Mouse (Mus musculus): ENCODE measurements around the gene Mknk2.

The Mknk2 gene

DNA sequence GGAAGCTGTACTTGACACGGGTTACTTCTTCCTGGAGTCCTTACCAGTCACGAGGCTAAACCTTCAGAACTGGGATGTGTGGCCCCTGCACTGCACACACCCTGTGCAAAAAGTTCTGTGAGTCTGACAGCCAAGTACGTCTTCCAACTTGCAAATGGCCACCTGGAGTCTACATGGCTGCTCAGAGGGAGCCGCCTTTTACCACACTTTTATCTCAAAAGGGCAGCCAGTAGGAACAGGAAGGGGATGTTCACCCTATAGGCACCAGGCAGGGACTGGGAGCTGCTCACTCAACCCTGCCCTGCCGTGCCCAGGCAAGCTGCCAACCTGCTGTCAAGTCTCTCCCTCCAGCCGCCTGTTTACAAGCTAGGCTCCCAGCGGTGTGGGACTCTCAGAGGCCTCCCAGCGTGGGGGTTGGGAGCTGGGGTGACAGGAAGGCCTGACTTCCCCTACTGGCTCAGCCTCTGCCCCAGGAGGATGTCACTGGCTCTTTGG lies at the start of gene Mknk2:
TSS of gene Mknk2 (minus strand) at position 171 of the 495 bp plus-strand sequence.
- DNase-seq (ENCODE audit: low read depth, low spot score), result no peak

DNA sequence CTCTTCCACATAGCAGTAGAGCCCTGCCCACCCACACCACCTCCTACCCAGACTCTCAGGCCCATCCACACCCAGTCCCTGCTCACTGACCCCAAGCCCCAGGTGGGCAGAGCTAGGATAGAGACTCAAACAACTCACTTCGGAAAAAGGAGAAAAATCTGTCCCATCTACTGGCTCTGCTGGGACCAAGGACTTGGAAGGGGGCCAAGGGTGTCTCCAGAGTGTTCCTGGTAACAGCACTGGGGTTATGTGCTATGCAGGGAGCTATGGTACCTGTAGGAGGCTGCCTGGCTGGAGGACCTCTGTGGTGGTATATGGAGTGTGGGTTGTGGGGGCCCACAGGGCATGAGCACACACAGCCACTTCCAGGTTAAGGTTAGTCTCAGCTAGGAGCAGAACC lies 39.4 kb upstream of the Mknk2 start:
- DNase-seq (ENCODE audit: low read depth, low spot score), result no peak

DNA sequence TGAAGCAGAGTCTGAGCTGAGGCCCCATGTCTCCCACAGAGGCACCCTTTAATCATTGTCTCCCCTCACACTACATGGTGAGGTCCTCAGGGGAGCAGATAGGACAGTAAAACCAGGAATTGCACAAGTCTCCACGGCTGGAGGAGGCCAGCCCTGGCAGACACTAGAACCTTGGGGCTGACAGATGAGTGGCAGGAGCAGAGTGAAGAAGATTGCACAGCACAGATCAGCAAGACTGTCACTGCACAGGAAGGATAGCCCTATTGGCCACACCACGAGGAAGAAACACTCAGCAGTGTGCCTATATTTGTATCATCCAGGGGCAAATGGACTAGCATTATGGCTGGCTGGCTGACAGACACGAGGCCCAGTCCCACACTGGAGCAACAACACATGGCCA lies 32.9 kb upstream of the Mknk2 start:
- no peak for DNase-seq (ENCODE audit: low read depth, low spot score)

DNA sequence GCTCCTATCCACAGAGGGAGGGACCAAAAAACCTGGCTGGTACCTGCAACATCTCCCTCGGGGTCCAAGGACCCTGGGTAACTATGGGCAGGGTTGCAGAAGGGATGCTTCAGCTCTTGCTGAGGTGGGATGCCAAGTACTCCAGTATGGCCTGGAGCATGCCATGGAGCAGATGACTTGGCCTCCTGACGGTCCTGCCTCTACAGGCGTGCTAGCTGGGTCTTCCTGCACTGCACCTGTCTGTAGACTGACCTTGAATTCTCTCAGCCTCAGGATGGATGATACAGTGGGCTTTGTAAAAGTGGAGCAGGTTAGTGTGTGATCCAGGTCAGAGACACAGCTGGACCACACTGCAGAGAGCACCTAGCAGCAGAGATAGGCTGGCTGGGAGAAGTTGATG lies 27.6 kb upstream of the Mknk2 start:
- no peak for DNase-seq (ENCODE audit: low read depth, low spot score)

DNA sequence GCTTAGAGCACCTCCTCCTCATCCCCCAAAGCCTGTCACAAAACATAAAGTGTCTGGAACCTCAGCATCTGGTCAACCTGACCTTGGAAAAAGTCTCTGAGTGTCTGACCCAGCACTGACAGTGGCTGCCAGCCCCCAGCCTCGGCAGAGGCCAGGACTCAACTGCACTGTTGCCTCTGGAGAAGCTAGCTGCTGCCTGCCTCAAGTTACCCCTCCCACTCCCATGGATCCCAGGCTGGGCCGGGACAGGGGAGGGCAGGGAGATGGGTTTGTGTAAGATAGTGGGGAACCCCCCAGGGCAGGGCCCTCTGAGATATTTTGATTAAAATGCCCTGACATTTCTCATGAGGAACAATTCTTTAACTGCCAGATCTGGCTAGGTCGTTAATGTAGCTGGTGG lies 27.1 kb upstream of the Mknk2 start:
- no peak for DNase-seq (ENCODE audit: low read depth, low spot score)

DNA sequence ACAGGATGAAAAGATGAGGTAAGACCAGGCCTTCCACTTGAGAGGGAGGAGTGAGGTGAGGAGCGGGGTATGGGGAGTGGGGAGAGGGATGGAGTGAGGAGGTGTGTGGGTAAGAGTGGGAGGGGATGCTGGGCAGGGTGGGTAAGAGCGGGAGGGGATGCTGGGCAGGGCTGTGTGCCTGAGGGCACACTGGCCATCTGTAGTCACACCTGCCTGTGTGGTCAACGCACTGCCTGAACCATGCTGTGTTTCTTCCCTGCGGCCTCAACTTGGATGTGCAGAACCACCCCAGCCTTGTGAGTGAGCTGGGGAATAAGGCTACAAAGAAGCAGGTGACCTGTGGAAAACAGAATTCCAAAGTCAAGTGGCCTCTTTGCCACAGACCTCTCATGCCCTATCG lies 26.5 kb upstream of the Mknk2 start:
- no peak for DNase-seq (ENCODE audit: low read depth, low spot score)

DNA sequence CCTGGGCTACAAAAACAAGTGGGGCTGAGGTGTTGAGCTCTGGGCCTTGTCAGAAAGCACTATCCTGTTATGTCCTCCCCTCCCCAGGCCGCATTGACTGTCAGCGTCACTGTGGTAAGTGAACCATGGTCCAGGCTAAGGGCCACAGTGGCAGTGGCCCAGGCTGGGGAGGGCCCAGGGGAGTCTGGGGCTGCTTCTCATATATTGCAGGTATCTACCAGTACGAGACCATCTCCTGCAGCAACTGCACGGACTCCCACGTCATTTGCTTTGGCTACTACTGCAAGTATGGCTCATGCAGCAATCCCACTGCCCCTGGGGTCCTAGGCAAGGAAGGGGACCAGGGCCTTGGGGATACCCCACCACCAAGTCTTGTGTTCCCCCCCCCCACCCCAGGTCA lies 25.7 kb upstream of the Mknk2 start:
- DNase-seq (ENCODE audit: low read depth, low spot score), result no peak

DNA sequence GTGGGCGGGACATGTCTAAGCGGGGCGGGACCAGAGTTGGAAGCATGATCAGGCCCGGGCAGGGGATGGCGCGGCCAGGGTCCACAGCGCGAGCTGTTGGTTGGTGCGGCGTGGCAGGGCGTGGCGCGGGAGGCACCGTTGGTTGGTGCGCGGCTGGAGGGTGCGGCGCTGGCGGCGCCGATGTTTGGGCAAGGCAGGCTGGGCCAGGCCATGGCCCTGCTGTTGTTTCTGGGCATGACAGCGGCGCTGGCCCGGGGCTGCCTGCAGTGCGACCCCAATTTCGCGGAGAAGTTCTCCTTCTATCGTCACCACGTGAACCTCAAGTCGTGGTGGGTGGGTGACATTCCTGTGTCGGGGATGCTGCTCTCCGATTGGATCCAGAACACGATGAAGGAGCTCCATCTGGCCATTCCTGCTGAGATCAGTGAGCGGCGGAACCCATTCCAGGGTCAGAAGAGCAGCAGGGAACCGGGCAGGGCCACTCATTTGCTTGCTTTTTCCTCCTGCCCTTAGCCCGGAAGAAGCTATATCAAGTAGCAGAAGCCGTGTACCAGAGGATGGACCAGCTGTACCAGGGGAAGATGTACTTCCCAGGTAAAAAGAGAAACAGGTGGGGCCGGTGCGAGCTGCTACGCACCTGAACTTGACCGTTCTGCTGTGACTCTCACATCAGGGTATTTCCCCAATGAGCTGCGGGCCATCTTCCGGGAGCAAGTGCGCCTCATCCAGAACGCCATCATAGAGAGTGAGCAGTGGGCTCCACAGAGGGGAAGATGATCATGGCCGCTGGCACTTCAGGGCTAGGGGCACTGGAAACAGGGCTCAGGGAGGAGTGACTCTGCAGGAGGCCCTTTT lies 24.9 kb upstream of the Mknk2 start:
- peak; percentile 71 for DNase-seq (ENCODE audit: low read depth, low spot score)

DNA sequence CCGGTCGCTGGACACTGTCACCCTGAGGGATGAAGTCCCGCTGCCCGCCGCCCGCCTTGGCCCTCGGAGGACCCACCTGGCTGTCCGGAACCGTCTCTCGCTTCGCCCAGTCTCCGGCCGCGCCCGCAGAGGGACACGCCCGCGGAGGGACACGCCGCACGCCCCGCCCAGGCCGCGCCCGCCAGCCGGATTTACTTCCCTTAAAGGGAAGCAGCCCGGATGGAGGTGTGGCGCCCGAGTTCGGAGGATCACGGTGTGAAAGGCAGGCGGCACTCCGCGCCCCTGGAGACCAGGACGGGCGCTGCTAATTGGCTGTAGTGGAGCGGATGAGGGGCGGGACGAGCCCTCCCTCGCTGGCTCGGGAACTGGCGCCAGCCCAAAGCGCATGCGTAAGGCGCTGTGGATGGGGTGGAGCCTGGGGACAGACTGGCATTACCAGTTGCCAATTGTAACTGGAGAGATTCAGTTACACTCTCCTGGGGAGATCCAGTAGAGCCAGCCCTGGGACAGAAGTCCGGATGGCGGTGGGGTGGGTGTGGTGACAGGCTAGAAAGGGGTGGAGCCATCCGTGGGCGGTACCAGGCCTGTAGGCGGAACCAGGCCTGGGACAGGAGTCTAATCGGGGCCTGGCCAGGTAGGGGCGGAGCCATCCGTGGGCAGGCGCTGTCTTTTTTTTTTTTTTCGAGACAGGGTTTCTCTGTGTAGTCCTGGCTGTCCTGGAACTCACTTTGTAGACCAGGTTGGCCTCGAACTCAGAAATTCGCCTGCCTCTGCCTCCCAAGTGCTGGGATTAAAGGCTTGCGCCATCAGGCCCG lies 24.0 kb upstream of the Mknk2 start, which contains the start of the genes Mob3a and Izumo4:
TSS of gene Mob3a (minus strand) at position 257 of the 815 bp plus-strand sequence.
TSS of gene Izumo4 (plus strand) at position 464 of the 815 bp plus-strand sequence.
- DNase-seq (ENCODE audit: low read depth, low spot score), result peak; percentile 97

DNA sequence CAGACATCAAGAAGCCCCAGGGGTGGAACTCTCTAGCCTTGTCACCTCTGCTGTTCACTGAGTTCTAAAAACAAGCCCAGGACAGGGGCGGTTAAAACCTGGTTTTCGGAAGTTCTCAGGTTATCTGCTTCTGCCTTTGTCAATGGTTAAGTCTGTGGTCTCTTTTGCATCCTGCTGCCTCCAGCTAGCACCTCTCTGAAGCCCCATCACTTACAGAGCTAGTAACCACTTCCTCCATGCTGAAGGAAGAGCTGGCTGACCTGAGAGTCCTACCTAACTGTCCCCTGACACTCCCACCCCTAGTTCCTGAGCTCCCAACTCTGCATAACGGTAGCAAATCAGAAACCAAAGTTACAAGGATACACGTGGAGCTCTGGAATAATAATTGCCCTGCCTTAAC lies 22.8 kb upstream of the Mknk2 start:
- DNase-seq (ENCODE audit: low read depth, low spot score), result no peak

DNA sequence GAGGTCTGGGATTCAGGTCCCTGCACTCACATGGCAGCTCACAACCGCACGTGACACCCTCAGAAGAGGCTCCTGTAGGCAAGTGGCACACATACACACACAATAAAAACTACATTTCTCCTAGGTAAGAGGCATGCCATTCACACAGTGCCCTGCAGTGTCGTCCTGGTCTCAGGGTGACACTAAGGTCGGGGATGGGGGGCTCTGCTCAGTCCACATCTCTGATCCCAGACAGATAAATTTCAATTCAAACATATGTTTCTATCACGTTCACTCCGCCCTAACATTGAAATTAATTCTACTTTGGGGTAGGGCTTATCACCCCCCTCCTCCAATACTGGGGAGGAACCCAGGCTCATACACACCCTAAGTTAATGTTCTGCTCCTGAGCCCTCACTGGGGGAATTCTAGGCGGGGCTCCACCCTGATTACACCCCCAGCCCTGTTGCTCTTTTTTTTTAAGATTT lies 22.2 kb upstream of the Mknk2 start:
- no peak for DNase-seq (ENCODE audit: low read depth, low spot score)

DNA sequence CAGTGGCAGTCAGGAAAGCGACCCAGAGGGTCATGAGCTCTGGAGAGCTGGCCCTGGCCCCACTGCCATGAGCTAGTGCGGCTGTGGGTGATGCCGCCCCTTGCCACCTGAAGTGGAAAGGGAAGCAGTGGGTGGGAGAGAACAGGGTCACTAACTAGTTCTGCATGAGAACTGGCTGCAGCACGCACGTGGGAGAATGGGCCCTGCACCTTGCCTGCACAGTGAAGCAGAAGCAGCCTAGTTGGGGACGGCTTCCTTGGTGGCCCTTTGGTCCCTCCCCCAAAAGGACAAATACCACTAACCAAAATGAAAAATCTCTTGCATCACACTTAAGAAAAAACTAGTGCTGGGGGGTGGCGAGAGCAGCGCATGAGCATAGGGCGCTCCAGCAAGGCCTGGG lies 20.7 kb upstream of the Mknk2 start:
- DNase-seq (ENCODE audit: low read depth, low spot score), result no peak

DNA sequence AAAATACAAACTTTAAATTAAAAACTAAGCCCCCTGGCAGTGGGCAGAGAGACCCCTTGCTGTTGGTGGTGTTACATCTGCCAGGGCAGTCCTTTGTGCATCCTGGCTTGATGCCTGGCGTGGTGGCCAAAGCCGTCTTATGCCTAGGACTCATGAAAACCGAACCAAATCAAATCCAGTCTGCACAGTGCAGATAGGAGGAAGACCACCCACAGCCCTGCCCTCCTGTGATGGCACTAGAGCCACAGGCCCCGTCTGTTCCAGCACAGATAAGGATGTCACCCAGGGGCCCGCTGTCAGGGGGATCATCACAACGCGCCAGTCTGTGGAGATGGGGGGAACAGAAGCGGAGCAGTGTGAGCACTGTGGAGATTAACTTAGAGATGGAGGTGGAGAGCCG lies 19.9 kb upstream of the Mknk2 start:
- no peak for DNase-seq (ENCODE audit: low read depth, low spot score)

DNA sequence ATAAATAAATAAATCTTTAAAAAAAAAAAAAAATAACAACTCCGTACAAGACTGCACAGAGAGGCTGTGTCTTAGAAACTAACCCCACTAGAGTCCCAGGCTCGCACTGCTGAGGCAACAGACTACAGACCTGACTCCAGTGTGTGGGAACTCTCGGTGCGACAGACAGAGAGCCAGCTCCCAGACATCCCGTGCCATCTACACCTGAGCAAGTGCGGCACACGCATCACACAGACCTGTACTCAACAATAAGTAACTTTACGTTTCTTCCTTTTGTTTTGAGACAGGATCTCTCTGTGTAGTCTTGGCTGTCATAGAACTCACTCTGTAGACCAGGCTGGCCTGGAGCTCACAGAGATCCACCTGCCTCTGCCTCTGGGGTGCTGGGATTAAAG lies 19.5 kb upstream of the Mknk2 start:
- DNase-seq (ENCODE audit: low read depth, low spot score), result no peak

DNA sequence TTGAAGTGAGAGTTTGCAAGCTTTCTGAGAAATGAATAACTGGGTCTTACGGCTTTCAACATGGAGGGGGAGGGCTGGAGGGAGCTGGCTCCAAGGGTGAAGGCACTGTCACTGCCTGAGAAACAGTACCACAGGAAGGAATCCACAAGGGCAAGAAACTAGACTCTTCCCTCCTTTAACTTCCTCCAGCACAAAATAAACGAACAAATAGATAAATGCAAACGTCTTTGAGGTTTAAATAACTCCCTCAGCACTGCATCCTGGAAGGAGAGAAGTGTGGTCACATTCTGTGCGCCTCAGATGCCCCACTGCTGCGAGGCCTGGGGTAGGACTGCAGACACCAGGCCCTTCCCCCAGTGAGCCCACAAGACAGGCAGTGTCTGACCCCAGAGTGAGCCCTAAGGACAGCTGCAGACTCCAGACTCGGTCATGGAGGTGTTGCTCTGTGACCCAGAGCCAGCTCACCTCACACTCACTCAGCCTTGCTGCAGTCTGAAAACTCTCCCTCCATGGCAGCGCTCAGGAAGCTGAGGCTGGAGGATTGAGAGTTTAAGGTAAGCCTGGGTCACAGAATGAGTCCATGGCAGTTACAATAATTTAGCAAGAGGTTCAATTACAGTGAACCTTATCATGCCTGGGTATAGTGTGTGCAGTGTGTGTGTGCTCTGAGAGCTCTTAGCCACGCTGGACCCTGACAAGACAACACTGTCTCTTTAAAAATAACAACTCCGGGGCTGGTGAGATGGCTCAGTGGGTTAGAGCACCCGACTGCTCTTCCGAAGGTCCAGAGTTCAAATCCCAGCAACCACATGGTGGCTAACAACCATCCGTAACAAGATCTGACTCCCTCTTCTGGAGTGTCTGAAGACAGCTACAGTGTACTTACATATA lies 18.8 kb upstream of the Mknk2 start:
- no peak for DNase-seq (ENCODE audit: low read depth, low spot score)

DNA sequence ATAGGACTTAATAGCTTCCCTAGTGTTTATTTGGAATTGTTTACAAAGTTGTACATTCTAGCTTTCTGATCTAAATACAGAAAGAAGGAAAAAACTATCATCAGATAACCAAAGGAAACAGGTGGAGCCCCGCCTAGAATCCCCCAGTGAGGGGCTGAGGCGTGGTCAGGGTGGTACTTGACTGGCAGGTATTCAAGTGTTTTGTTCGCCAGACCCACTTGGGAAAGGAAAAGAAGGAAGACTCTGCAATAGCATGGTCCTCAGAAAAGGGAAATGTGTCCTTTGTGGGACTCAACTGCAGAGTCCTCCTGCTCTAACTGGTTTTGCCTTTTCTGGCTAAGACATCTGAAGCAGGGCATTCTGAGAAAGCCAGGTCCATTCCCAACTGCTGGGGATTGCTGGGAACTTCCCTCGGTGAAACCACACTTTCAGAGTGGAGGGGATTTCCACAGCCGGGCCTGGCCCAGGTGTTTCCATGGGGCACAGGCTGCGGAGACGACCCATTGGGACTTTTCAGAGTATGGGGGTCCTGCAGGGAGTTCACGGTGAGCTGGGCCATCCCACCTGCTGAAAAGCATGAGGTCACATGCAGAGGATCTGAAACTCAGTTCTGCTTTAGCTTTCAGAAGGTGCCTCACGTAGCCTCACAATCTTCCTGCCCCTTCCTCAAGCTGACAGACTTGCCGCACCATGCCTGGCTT lies 18.0 kb upstream of the Mknk2 start:
- DNase-seq (ENCODE audit: low read depth, low spot score), result no peak

DNA sequence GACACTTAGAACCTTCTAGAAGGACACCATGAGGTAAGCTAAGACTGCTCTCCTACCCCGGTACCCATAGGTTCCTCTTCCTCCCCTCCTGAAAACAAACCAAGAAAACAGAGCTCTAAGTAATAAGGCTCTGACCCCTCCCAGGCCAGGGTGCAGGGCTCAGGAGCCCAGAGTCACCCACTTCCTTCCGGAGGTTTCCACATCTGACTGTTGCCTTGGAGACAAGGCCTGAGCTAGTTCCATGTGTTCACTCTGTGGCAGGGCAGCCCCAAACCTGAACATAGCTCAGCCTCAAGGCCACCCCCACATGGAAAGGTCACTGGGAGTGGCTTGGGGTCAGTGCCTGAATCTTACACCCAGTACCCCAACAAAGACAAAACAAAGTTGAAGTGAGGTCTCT lies 17.3 kb upstream of the Mknk2 start:
- DNase-seq (ENCODE audit: low read depth, low spot score), result no peak

DNA sequence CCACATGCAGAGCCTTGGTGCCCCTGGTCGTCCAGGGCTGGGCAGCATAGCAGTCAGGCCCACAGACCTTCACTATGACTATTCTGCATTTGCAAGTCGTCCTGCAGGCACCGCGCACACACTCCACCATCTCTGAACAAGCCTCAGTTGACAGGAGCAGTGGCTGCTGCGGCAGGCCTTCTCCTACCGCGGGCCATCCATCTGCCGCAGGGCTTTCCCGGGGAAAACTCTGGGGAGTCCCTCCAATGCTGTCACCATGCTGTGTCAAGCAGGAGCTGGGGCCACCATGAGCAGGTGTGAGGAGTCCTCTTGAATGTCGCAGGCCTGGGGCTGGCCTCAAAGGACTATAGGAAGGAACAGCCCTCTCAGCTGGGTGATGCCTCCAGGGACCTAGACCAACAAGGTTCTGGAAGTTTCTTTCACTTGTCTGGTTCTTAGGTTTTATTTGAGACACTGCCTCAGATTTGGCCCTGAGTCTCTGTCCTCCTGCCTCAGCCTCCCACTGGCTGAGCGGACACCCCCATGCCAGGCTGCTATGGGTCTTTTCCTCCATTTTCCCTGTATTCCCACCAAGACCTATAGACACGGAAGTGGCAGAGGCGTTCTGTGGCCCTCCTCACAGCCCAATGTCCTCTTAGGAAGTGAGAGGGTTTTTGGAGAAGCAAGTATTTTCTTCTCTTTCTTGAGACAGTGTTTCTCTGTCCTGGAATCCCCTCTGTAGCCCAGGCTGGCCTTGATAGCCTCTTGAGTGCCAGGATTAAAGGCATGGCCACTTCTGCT lies 16.4 kb upstream of the Mknk2 start:
- no peak for DNase-seq (ENCODE audit: low read depth, low spot score)

DNA sequence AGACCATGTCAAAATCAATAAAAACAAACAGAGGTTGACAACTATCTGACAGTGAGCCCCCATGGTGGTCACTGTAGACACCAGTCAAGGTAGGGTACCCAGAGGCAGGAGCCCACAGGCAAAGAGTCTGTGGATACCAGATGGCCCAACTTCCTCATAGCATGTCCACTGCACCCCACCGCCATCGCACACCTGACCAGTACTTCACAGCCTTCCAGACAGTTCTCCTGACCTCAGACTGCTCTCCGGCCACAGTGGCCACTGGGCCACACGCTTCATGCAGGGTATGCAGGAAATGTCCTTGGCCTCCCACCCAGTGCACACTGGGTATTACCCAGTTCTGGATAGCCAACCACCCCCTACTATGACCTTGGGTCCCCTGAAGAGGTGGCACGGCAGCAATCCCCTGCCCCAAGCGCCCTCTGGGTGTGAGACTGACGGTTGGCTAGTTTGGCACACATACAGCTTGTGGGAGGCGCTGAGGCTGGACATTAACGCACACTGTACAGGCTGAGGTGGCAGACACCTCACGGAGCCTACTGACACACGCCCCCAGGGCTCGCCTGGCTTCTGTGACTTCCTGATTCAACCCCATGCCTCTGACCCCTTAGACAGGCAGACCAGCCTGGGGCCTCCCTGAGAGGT lies 15.6 kb upstream of the Mknk2 start:
- no peak for DNase-seq (ENCODE audit: low read depth, low spot score)

All from WW6 (cell line).